Mouse (Mus musculus): ENCODE data around the gene Taok3. TPM values are rescaled to one million over a fixed set of nuclear protein-coding genes. Genes with fewer than 3 reads are reported as not detected.

Taok3 gene
- polyA plus RNA-seq, 2 experiments: 7.4 to 14.3 TPM

DNA sequence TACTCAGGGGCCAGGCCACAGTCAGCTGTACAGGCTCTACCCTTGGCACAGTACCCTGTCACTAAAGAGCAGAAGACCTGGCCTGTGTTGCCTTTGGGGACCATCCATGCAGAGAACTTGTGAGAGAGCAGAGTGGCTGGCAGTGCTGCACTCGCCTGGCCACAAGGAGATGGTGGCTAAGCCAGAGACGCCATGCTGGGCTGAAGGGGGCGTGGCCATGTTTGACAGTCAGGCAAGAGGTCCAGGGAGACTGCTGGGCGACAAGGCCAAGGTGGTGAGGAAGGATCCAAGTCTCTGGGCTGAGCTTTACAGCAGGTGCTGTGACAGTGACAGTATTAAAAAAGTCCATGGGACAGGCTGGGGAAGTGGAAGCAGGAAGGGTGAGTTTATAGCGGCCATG, 148.8 kb downstream of the Taok3 start:
- H3K27ac ChIP-seq (replicated peaks; ENCODE audit: low read depth, low read length): no peak overlapping the region
- H3K4me2 ChIP-seq (replicated peaks; ENCODE audit: low read depth, low read length, severe bottlenecking): no peak overlapping the region
- no peak for DNase-seq (ENCODE audit: low spot score)
- peaks cover 3% of the 10 kb centered on the region for H3K36me3 ChIP-seq (ENCODE audit: control insufficient read depth, insufficient read depth, low read length)
- no peaks in the 10 kb centered on the region for H3K27me3 ChIP-seq (ENCODE audit: control insufficient read depth, insufficient read depth, low read length)
- H3K4me1 ChIP-seq (ENCODE audit: control insufficient read depth, insufficient read depth, low read length): no peaks in the 10 kb centered on the region
- no peak overlapping the region for H3K9ac ChIP-seq (ENCODE audit: low read depth, low read length, severe bottlenecking)
- WGBS: 43% methylated on average over 5 of the region's 5 CpGs
- H3K9me3 ChIP-seq (ENCODE audit: control insufficient read depth, low read length): no peaks in the 10 kb centered on the region
- no peak overlapping the region for H3K4me3 ChIP-seq (replicated peaks; ENCODE audit: low read length)
- no peak for TF ChIP-seq POLR2A (IDR thresholded peaks at IDR 0.05; ENCODE audit: borderline replicate concordance, extremely low read depth, insufficient read depth, insufficient read length)
- ATAC-seq (ENCODE audit: low FRiP score, low read depth): no peak

- WGBS: 92% methylated on average over 12 of the region's 12 CpGs
These were observed 149.5 kb downstream of the Taok3 start for GRCm38 (mm10) chr5:117269395-117269794.

DNA sequence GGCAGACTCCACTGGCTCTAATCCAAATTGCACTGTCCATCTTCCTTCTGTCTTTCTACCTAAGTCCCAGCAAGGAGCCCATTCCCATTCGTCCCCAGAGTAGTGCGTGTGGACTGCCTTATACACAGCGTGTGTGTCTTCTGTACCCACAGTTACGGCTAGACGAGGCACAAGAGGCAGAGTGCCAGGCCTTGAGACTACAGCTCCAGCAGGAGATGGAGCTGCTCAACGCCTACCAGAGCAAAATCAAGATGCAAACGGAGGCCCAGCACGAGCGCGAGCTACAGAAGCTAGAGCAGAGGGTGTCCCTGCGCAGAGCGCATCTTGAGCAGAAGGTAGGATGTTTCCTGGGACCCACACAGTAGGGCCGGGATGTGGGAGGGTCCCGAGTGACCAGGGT, 152.0 kb downstream of the Taok3 start:
- no peak for TF ChIP-seq POLR2A (IDR thresholded peaks at IDR 0.05; ENCODE audit: borderline replicate concordance, extremely low read depth, insufficient read depth, insufficient read length)
- WGBS: 88% methylated on average over 14 of the region's 14 CpGs
- ATAC-seq (ENCODE audit: low FRiP score, low read depth): no peak
- no peak for DNase-seq (ENCODE audit: low spot score)
- H3K9me3 ChIP-seq (ENCODE audit: control insufficient read depth, low read length): no peaks in the 10 kb centered on the region
- no peak overlapping the region for H3K9ac ChIP-seq (ENCODE audit: low read depth, low read length, severe bottlenecking)
- H3K4me2 ChIP-seq (replicated peaks; ENCODE audit: low read depth, low read length, severe bottlenecking): no peak overlapping the region
- no peak overlapping the region for H3K27ac ChIP-seq (replicated peaks; ENCODE audit: low read depth, low read length)
- no peak overlapping the region for H3K4me3 ChIP-seq (replicated peaks; ENCODE audit: low read length)
- no peaks in the 10 kb centered on the region for H3K27me3 ChIP-seq (ENCODE audit: control insufficient read depth, insufficient read depth, low read length)
- no peaks in the 10 kb centered on the region for H3K4me1 ChIP-seq (ENCODE audit: control insufficient read depth, insufficient read depth, low read length)
- H3K36me3 ChIP-seq (ENCODE audit: control insufficient read depth, insufficient read depth, low read length): no peaks in the 10 kb centered on the region

More at GRCm38 (mm10) chr5:117269395-117269794, 149.5 kb downstream of the Taok3 start:
- Histone ChIP-seq H3K4me1 (ENCODE audit: control insufficient read depth, insufficient read depth, low read length) (no peaks in the 10 kb centered on the region), H3K27me3 (ENCODE audit: control insufficient read depth, insufficient read depth, low read length) (no peaks in the 10 kb centered on the region), H3K9ac (ENCODE audit: low read depth, low read length, severe bottlenecking) (no peak overlapping the region), H3K9me3 (ENCODE audit: control insufficient read depth, low read length) (no peaks in the 10 kb centered on the region), H3K36me3 (ENCODE audit: control insufficient read depth, insufficient read depth, low read length) (no peaks in the 10 kb centered on the region), H3K4me2 (replicated peaks; ENCODE audit: low read depth, low read length, severe bottlenecking) (no peak overlapping the region), H3K4me3 (replicated peaks; ENCODE audit: low read length) (no peak overlapping the region), H3K27ac (replicated peaks; ENCODE audit: low read depth, low read length) (no peak overlapping the region)
- ATAC-seq (ENCODE audit: low FRiP score, low read depth) (no peak), DNase-seq (ENCODE audit: low spot score) (no peak)
- no peak for TF ChIP-seq POLR2A (IDR thresholded peaks at IDR 0.05; ENCODE audit: borderline replicate concordance, extremely low read depth, insufficient read depth, insufficient read length)

DNA sequence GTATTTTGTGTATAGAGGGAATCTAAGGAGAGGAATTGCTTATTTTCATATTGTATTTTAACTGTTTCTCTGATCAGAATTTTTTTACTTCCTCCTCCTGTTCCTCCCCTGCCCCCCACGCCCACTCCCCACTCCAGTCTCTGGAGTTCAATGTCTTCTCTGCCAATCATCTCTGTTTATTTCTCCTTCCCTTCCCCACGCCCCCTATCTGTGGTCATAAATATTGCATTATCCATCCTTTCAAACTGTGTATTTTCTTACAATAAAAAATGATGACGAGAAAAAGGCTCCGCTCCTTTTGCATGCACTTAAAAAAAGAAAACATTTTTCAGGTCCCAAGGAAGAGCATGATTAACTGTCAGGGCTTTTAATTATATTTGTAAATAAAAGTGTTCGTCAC, 154.9 kb downstream of the Taok3 start:
- H3K9me3 ChIP-seq (ENCODE audit: control insufficient read depth, low read length): no peaks in the 10 kb centered on the region
- no peak for TF ChIP-seq POLR2A (IDR thresholded peaks at IDR 0.05; ENCODE audit: borderline replicate concordance, extremely low read depth, insufficient read depth, insufficient read length)
- no peak overlapping the region for H3K9ac ChIP-seq (ENCODE audit: low read depth, low read length, severe bottlenecking)
- DNase-seq (ENCODE audit: low spot score) (no peak), ATAC-seq (ENCODE audit: low FRiP score, low read depth) (no peak)
- no peaks in the 10 kb centered on the region for H3K36me3 ChIP-seq (ENCODE audit: control insufficient read depth, insufficient read depth, low read length)
- no peaks in the 10 kb centered on the region for H3K27me3 ChIP-seq (ENCODE audit: control insufficient read depth, insufficient read depth, low read length)
- H3K4me2 ChIP-seq (replicated peaks; ENCODE audit: low read depth, low read length, severe bottlenecking): no peak overlapping the region
- H3K27ac ChIP-seq (replicated peaks; ENCODE audit: low read depth, low read length): no peak overlapping the region
- H3K4me3 ChIP-seq (replicated peaks; ENCODE audit: low read length): no peak overlapping the region
- 72% methylated on average over 5 of the region's 5 CpGs for WGBS
- no peaks in the 10 kb centered on the region for H3K4me1 ChIP-seq (ENCODE audit: control insufficient read depth, insufficient read depth, low read length)

GRCm38 (mm10) chr5:117277784-117278183, 157.9 kb downstream of the Taok3 start:
- H3K36me3 ChIP-seq (ENCODE audit: control insufficient read depth, insufficient read depth, low read length): peaks cover 25% of the 10 kb centered on the region
- H3K4me3 ChIP-seq (replicated peaks; ENCODE audit: low read length): no peak overlapping the region
- WGBS: 97% methylated on average over 6 of the region's 6 CpGs
- H3K9ac ChIP-seq (ENCODE audit: low read depth, low read length, severe bottlenecking): no peak overlapping the region
- no peaks in the 10 kb centered on the region for H3K9me3 ChIP-seq (ENCODE audit: control insufficient read depth, low read length)
- no peak for TF ChIP-seq POLR2A (IDR thresholded peaks at IDR 0.05; ENCODE audit: borderline replicate concordance, extremely low read depth, insufficient read depth, insufficient read length)
- no peak overlapping the region for H3K4me2 ChIP-seq (replicated peaks; ENCODE audit: low read depth, low read length, severe bottlenecking)
- no peaks in the 10 kb centered on the region for H3K4me1 ChIP-seq (ENCODE audit: control insufficient read depth, insufficient read depth, low read length)
- H3K27me3 ChIP-seq (ENCODE audit: control insufficient read depth, insufficient read depth, low read length): no peaks in the 10 kb centered on the region
- DNase-seq (ENCODE audit: low spot score) (no peak), ATAC-seq (ENCODE audit: low FRiP score, low read depth) (no peak)
- no peak overlapping the region for H3K27ac ChIP-seq (replicated peaks; ENCODE audit: low read depth, low read length)
